Mouse (Mus musculus): Measurements from ENCODE around the gene Scarf2. TPM values are rescaled to one million over a fixed set of nuclear protein-coding genes. Genes with fewer than 3 reads are reported as not detected.

Scarf2 gene
- 1 to 10 TPM; 3.8 to 4.5 TPM for total RNA-seq (2021)
- long read RNA-seq, experiment 1, partial matches to known transcripts, result 2 of 4 reads
- long read RNA-seq, experiment 1, other reads (novel, unspliced or antisense), result 2 of 4 reads
- long read RNA-seq, experiment 2, partial matches to known transcripts, result 1 of 7 reads
- long read RNA-seq, experiment 2, other reads (novel, unspliced or antisense), result 5 of 7 reads

- DNase-seq (ENCODE audit: low spot score in 2 of 2), result no peak
- intact Hi-C loops (cut with DNase I), result no loop called here
These were observed at the start of gene Scarf2 for GRCm38 (mm10) chr16:17796971-17797811. TSS of gene Scarf2 (plus strand) at chr16:17797282.

DNA sequence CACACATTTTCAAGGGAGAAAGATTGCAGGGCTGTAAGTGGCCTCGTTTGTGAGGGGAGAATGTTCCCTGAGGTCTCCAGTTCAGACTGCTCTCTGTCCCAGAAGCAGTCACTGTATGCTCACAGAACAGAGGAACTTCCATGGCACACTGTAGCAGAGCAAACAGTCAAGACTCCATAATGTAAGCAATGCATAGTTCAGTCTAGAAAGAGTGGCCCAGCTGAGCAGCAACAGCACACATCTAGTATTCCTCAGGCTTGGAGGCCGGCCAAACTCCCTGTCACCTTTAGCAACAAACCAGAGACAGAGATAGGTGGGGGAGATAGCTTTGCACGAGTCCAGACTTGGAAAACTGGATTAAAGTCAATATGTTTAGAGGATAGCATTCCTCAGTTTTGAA is 44.1 kb upstream of the Scarf2 start:
- intact Hi-C loops (cut with DNase I), result no loop called here
- DNase-seq (ENCODE audit: low spot score in 2 of 2), result no peak

- no peak for DNase-seq (ENCODE audit: low spot score in 2 of 2)
- intact Hi-C loops (cut with DNase I), result no loop called here
These were observed 43.4 kb upstream of the Scarf2 start for GRCm38 (mm10) chr16:17753686-17754085.

GRCm38 (mm10) chr16:17757756-17758155 is 39.3 kb upstream of the Scarf2 start:
- no peak for DNase-seq (ENCODE audit: low spot score in 2 of 2)
- intact Hi-C loops (cut with DNase I), result no loop called here

DNA sequence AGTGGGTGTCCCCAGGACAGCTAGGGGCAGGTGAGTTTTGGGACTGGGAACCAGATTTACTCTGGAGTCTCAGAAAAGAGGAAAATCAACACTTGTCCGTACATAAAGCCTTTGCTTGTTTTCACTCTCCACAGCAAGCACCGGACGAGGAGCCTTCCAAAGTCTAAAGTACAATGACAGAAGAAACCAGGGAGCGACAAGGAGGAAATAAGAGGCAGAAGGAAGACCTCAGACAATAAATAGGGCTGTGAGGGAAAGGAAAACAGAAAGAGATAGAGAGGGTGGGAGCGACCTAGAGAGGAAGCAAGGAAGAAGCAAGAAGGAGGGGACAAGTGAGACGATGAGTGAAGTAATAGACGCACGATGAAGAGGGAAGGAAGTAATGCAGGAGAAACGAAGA is 38.2 kb upstream of the Scarf2 start:
- intact Hi-C loops (cut with DNase I), result no loop called here
- DNase-seq (ENCODE audit: low spot score in 2 of 2), result no peak

GRCm38 (mm10) chr16:17759344-17759773 is 37.7 kb upstream of the Scarf2 start, which contains the start of gene Klhl22:
TSS of gene Klhl22 (plus strand) at chr16:17759618.
- intact Hi-C loops (cut with DNase I), result no loop called here
- DNase-seq (ENCODE audit: low spot score in 2 of 2), result peak; percentile 83 to 89

GRCm38 (mm10) chr16:17759813-17760321 is 37.2 kb upstream of the Scarf2 start:
- peak; percentile 34 to 38 for DNase-seq (ENCODE audit: low spot score in 2 of 2)
- intact Hi-C loops (cut with DNase I), result loop anchor here (5.0 kb wide), 1 partner anchor 52 kb away; no protein-coding TSS in a partner anchor

DNA sequence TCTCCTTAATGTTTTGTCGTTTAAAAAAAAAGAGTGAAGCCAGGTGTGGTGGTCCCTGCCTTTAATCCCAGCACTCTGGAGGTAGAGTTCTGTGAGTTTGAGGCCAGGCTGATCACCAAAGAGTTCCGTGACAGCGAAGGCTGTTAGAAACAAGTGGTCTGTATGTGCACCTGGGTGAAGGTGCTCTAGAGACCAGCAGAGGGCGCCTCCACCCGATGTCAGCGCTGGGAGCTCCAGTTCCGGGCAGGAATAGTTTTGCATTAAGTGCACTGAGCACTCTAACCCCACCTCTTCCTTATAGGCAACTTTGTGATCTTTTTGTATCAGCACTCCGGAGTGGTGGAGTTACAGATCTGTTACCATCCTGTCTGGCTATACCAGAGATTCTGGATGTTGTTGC is 36.4 kb upstream of the Scarf2 start:
- DNase-seq (ENCODE audit: low spot score in 2 of 2), result peak; percentile 26 to 37
- intact Hi-C loops (cut with DNase I), result loop anchor here (5.0 kb wide), 1 partner anchor 52 kb away; no protein-coding TSS in a partner anchor

DNA sequence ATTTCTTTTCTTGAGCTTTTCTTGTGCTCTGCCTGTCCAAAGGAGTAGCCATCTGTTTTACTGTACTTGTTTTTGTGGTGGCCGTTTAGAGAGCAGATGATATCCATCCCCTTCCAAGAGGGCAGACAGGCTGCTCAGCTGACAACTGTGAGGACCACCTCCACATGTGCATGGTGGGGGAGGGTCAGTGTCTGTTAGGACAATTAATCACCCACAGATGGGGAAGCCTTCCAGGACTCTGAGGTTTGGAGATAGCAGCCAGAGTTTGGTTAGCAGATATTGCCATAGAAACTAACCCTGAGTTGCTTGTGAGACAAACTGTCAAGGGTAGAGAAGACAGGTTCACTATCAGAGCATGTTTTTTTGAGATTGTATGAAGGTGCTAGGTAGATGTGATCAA is 36.0 kb upstream of the Scarf2 start:
- intact Hi-C loops (cut with DNase I), result loop anchor here (5.0 kb wide), 1 partner anchor 51 kb away; no protein-coding TSS in a partner anchor
- no peak for DNase-seq (ENCODE audit: low spot score in 2 of 2)

DNA sequence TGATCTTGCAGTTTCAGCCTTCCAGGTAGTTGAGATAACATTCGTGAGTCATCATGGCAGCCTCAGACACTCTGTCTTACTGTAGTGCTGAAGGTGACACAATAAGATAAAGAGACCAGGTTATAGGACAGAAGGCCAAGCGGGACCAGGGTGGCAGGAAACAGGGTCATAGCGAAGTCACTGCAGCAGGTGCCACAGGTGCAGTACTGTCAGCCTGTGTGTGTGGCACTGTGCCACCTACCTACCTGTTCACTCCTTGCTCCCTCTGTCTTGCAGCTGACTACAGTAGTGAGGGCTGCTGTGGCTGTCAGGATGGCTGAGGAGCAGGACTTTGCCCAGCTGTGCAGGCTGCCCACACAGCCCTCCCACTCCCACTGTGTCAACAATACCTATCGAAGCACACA is 33.0 kb upstream of the Scarf2 start:
- intact Hi-C loops (cut with DNase I), result loop anchor here (5.0 kb wide), 1 partner anchor 48 kb away; no protein-coding TSS in a partner anchor
- no peak for DNase-seq (ENCODE audit: low spot score in 2 of 2)

- peak; percentile 15 to 50 for DNase-seq (ENCODE audit: low spot score in 2 of 2)
These were observed 28.2 kb upstream of the Scarf2 start for GRCm38 (mm10) chr16:17768834-17769233.

DNA sequence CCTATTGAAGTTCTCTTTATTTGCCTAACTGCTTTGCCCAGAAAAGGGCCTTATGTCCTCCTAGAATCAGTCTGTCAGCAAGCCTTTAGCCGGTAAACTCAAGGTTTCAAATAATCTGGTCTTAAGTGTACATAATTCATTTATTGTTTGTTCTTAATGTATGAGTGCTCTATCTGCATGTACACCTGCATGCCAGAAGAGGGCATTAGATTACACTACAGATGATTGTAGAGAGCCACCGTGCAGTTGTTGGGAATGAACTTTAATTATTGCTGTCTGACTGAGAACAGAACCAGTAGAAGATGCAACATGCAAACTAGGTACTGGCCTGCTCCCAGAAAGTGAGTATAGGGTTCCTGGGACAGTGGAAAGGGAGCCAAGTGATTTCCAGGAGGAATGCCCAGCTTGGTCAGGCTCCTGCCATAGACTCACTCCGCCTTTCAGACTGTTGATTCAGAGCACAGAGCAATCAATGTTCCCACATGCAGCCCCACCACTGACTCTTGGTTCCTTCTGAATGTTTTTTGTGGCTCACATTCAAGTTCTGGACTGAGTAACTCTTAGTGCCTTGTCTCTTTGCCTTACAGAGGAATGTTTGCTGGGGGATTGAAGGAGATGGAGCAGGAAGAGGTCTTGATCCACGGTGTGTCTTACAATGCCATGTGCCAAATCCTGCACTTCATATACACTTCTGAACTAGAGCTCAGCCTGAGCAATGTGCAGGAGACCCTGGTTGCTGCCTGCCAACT is 25.8 kb upstream of the Scarf2 start:
- no peak for DNase-seq (ENCODE audit: low spot score in 2 of 2)
- intact Hi-C loops (cut with DNase I), result no loop called here

More at GRCm38 (mm10) chr16:17768834-17769233, 28.2 kb upstream of the Scarf2 start:
- intact Hi-C loops (cut with DNase I), result no loop called here

GRCm38 (mm10) chr16:17776828-17777227 is 20.3 kb upstream of the Scarf2 start:
- intact Hi-C loops (cut with DNase I), result no loop called here
- DNase-seq (ENCODE audit: low spot score in 2 of 2), result no peak

GRCm38 (mm10) chr16:17778223-17778622 is 18.9 kb upstream of the Scarf2 start:
- intact Hi-C loops (cut with DNase I), result no loop called here
- DNase-seq (ENCODE audit: low spot score in 2 of 2), result no peak

DNA sequence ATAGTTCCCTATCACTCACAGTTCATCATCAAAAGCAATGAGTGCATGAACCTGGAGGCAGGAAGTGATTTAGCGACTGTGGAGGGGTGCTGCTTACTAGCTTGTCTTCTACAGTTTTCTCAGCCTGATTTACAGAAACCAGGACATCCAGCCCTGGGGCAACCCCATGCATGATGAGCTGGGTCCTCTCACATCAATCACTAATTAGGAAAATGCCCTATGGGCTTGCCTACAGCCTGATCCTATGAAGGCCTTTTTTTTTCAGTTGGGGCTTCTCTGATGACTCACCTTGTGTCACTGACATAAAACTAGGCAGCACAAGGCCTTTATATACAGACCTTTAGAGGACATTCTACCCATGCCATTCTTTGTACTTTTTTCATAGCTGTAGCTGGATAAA is 17.4 kb upstream of the Scarf2 start:
- no peak for DNase-seq (ENCODE audit: low spot score in 2 of 2)

DNA sequence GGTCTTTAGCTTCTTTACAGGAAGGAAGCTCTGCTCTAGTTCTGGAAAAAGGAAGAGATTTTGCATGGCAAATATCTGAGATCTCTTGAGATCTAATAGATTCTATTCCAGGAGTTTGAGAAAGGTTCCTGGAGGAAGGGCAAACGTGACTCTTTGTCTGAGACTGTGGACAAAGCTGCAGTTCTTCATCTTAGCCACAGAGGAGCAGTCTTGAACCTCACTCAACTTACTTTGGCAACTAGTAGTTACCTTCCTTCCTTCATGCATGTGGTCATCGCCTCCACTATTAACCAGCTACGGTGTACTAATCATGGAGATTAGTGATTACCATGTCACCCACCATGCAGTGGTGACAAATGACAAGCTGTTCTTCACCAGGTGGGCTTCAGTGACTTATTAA is 11.7 kb upstream of the Scarf2 start:
- intact Hi-C loops (cut with DNase I), result no loop called here
- no peak for DNase-seq (ENCODE audit: low spot score in 2 of 2)

More for the DNA sequence above, 17.4 kb upstream of the Scarf2 start:
- intact Hi-C loops (cut with DNase I), result no loop called here

GRCm38 (mm10) chr16:17792728-17793127 is 4.4 kb upstream of the Scarf2 start:
- no peak for DNase-seq (ENCODE audit: low spot score in 2 of 2)
- intact Hi-C loops (cut with DNase I), result no loop called here

- intact Hi-C loops (cut with DNase I), result no loop called here
- no peak for DNase-seq (ENCODE audit: low spot score in 2 of 2)
These were observed 3.0 kb upstream of the Scarf2 start for GRCm38 (mm10) chr16:17794047-17794446.

GRCm38 (mm10) chr16:17795643-17796042 is 1.4 kb upstream of the Scarf2 start:
- intact Hi-C loops (cut with DNase I), result no loop called here

DNA sequence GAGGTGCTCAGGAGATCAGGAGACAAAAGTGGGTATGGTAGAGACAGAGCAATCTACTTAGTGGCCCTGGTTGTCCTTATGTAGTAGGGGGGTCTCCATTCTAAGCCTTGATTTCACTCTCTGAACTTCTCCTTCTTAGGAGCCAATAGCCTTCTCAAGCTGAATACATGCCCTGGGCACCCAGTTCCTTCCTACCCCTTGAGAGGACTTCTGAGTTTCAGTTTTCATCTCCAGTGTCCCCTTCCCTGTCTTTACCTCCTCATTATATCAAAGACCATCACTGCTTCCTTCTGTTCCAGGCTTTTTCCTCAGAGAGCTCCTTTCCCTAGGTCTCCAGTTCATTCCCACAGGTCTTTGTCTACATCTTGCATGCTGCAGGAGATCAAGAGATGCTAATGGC is 563 bp upstream of the Scarf2 start:
- no peak for DNase-seq (ENCODE audit: low spot score in 2 of 2)
- intact Hi-C loops (cut with DNase I), result no loop called here

More at GRCm38 (mm10) chr16:17795643-17796042, 1.4 kb upstream of the Scarf2 start:
- no peak for DNase-seq (ENCODE audit: low spot score in 2 of 2)

Data from left cerebral cortex, postnatal 14 days (tissue).